Mouse (Mus musculus) macrophage (primary cell): ENCODE measurements around the gene Spata9. TPM values are rescaled to one million over a fixed set of nuclear protein-coding genes. Genes with fewer than 3 reads are reported as not detected.
"Not testable (repeated sequence)": the region's sequence is repeated elsewhere in the genome, so short reads cannot be mapped to it uniquely, and the experiment has no call there.

Experiments used
- H3K27ac ChIP-seq: fragments of 350-480 bp; formaldehyde crosslinking; 2 replicates; pipeline ENCODE4 v1.9.0; 2021
- H3K36me3 ChIP-seq: fragments of 350-480 bp; formaldehyde crosslinking; 2 replicates; pipeline ENCODE4 v1.9.0; 2021; ENCODE audit errors: inconsistent target
- H3K4me3 ChIP-seq: fragments of 350-480 bp; formaldehyde crosslinking; 2 replicates; pipeline ENCODE4 v1.9.0; 2021; ENCODE audit errors: inconsistent target
- H3K79me2 ChIP-seq: fragments of 350-480 bp; formaldehyde crosslinking; 2 replicates; pipeline ENCODE4 v1.9.0; 2021; ENCODE audit errors: inconsistent target
- WGBS: methylation state at CpG from one replicate; pipeline ENCODE4 v1.1.7; 2026; ENCODE audit warnings: inconsistent platforms; ENCODE audit not compliant: missing documents; 5-methylcytosine and 5-hydroxymethylcytosine counted together
- polyA plus RNA-seq: library from polyadenylated mRNA; stranded (reverse); fragments of 250-400 nt; gene quantifications from 3 replicates; pipeline ENCODE4 v1.2.4, GENCODE M21; 2018; ENCODE audit warnings: inconsistent platforms
- total RNA-seq, 78 experiments: library from RNA; depleted of rRNA; stranded (reverse); fragments of 250-400 nt; gene quantifications; 1 replicate in 9 of 78; 2 replicates in 24 of 78; 3 replicates in 43 of 78; 4 replicates in 2 of 78; pipeline ENCODE4 v1.2.4; 2018; ENCODE audit warnings: inconsistent platforms in 56 of 78

Gene Spata9
- not detected for total RNA-seq (2018; cell fraction: chromatin; rRNA removed)
- not detected for total RNA-seq (2018; cell fraction: cytosol; rRNA removed)
- not detected for total RNA-seq (2018; cell fraction: nucleus; rRNA removed)
- polyA plus RNA-seq: not detected in 3 replicates

DNA sequence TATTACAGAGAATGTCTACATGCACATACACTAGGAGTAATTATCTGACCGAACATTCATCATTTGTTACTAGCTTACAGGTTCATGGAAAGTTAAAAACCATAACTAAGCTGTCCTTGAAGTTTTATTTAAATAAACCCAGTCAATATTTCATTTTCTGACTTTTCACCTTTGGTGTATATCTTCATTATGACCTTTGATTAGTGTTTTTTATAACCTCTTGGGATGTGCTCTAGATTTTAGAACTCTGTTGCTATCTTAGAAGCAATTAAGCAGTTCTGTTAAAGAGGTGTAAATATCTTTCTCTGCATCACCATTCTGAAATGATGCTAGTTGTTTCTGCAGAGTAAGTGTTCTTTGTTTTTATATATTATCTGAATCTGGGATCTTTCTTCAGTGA is at the start of gene Spata9:
Gene Spata9 (plus strand): TSS at position 301 of the 400 bp plus-strand sequence.
- no peak within 1 kb of the TSS for H3K27ac ChIP-seq
- no peaks in the 10 kb centered on the region for H3K79me2 ChIP-seq
- H3K4me3 ChIP-seq: no peak within 1 kb of the TSS
- no peaks in the 10 kb centered on the region for H3K36me3 ChIP-seq
- 100% methylated on average over 1 of the region's 1 CpGs for WGBS

DNA sequence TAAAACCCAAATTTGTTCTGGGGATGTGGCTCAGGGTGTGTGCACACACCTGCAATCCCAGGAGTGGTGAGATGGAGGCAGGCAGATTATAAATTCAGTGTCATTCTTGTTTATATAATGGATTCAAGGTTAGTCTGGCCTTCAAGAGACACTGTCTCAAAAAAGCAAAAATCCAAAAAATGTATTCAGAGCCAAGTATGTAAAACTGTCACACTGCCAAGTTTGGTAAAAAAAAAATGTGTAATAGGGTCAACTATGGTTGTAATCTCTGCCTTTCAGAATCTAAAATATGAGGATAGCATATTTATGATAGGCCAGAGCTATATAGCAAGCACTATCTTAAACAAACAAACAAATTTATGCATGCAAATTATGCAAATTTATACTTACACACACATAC is 39.0 kb upstream of the Spata9 start:
- H3K27ac ChIP-seq: no peak overlapping the region
- no peaks in the 10 kb centered on the region for H3K36me3 ChIP-seq
- H3K4me3 ChIP-seq: no peak overlapping the region
- H3K79me2 ChIP-seq: no peaks in the 10 kb centered on the region

DNA sequence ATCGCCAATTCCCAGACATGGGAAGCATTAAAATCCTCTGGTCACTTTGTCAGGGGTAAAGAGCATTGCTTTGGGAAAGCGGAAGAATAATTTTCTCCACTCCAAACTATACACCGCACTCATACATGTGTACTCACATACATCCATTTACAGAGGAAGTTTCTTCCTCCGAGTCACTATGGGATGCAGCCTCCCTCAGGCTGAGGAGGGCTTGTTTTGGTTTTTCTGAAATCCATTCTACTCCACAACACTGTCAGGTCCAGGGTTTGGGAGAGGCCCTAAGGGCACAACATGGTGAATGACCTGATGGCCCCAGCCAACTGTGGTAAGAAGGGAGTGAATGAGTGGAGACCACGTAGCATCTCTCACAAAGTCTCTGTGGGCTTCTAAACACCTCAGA is 37.9 kb upstream of the Spata9 start:
- not testable (repeated sequence) for H3K27ac ChIP-seq
- WGBS: 88% methylated on average over 5 of the region's 5 CpGs

DNA sequence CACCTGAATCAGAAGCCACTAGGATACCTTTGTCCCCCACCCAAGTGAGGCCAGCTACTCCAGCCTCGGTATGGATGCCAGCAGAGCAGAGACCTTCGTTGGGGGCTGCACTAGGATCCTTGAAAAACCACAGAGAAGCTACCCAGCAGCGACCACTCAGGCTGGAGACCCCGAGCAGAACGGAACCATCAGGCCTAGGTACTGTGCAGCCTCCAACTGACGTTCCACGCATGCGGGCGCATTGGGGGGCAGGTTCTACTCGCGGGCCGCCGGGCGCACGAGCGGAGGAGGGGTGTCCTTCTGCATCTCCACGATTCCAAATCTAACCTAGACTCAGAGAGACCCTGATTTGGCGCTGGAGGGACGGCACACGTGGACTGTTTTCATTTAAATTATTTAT is 36.9 kb upstream of the Spata9 start:
- H3K4me3 ChIP-seq: no peak overlapping the region
- H3K36me3 ChIP-seq: no peaks in the 10 kb centered on the region
- H3K27ac ChIP-seq: no peak overlapping the region
- 91% methylated on average over 20 of the region's 20 CpGs for WGBS
- H3K79me2 ChIP-seq: no peaks in the 10 kb centered on the region

More for the DNA sequence above, 37.9 kb upstream of the Spata9 start:
- not testable (repeated sequence) for H3K4me3 ChIP-seq, H3K36me3 ChIP-seq, H3K79me2 ChIP-seq

DNA sequence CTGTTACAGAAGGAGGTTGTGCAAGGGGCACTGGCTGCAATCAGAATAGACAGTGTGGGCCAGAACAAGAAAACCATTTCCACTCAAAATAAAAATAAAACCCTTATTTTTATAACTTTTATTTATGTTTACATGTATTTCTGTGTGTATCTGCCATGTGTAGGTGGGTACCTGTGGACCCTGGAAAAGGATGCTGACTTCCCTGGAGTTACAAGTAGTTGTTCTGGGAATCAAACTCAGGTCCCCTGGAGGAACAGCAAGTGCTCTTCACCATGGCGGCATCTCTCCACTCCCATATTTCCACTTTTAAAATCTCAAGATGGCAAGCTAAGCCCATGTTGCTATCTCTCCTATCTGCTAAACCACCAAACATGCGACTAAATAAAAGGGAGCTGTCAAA is 36.3 kb upstream of the Spata9 start:
- 58% methylated on average over 2 of the region's 2 CpGs for WGBS
- Histone ChIP-seq H3K79me2 (no peaks in the 10 kb centered on the region), H3K27ac (no peak overlapping the region), H3K36me3 (no peaks in the 10 kb centered on the region), H3K4me3 (no peak overlapping the region)

DNA sequence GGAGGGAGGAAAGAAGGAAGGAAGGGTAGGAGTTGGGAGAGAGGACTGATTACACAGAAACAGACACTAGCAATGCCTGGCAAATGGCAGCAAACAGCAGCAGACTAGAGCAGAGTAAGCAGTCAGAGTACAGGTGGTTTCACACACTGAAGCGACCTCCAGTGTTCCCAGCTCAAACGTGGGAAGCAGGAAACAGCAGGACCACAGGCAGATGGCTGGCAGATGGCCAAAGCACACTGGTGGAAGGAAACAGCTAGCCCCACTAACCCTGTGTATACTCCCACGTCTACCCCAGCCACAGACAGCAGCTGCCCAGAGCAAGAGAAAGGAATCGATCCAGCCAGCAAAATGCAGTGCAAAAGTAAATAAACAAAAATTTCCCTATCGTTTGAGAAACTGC is 35.9 kb upstream of the Spata9 start:
- no peaks in the 10 kb centered on the region for H3K36me3 ChIP-seq
- H3K79me2 ChIP-seq: no peaks in the 10 kb centered on the region
- no peak overlapping the region for H3K4me3 ChIP-seq
- H3K27ac ChIP-seq: no peak overlapping the region
- WGBS: 4% methylated on average over 5 of the region's 5 CpGs

DNA sequence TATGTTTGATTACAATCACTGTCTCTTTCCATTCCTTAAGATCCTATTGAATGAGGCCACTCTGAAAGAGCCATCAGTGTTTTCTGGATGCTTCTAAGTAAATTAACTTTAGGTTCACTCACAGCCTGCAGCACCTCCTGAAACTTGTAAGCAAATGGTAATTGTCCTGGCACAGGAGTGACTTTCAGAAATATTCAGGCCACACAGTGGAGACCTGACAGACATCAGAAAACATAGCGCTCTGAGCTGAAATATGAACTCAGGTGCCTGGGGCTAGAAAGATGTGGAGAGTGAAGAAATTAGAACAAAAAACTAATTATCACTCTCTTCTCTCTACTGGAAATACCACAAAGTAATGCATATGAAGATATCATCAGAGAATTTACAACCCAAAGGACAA is 33.7 kb upstream of the Spata9 start:
- no peak overlapping the region for H3K4me3 ChIP-seq
- 100% methylated on average over 1 of the region's 1 CpGs for WGBS
- no peak overlapping the region for H3K27ac ChIP-seq
- H3K79me2 ChIP-seq: no peaks in the 10 kb centered on the region
- H3K36me3 ChIP-seq: no peaks in the 10 kb centered on the region

DNA sequence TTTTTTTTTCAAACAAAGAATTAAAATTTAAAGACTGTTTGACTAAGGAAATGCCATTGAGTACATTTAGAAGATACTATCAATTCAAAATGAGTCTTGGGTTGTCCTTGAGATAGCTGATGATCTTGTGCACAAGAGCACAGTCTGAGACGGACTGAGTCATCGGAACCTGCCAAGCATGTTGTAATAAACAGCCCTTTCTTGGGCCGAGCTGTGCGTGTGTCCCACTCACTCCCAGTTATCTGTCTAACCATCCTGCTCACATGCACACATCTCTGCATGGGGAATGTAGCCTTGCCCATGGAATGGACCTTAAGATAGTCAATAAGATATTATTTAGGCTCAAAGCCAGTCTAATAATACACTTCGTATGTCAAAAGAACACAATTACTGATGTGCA is 28.1 kb upstream of the Spata9 start:
- Histone ChIP-seq H3K4me3 (no peak overlapping the region), H3K79me2 (no peaks in the 10 kb centered on the region), H3K36me3 (no peaks in the 10 kb centered on the region), H3K27ac (no peak overlapping the region)
- 96% methylated on average over 5 of the region's 5 CpGs for WGBS

DNA sequence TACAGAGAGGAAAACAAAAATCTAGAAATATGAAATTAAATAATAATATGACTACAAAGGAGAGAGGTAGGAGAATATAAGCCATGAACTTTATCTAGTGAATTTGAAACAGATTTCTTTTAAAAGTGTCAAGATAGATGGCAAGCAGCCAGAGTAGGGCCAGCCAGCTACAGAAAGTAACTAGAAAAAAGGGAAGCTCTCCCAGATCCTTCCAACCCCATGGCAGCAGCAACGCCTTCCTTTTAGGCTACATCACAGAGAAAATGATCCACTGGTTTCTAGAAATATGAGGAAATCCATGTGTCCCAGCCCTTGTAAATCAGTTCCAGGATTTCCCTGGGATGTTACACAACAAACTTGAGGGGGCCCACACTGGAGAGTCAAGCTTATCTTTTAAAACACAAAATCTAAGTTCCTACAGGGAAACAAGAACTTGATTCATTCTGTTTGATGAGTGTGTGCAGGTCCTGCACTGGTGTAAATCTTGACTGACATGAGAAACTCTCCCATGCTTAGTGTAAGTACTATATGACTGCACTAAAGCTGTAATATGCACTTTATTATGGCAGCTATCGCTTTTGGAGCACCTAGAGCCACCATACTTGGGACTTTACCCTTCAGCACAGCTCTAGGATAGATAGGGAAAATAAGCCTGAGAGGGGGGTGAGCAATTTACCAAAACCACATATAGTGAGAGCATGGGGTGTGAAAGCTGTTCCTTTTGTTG is 26.0 kb upstream of the Spata9 start:
- 59% methylated on average over 2 of the region's 2 CpGs for WGBS
- H3K79me2 ChIP-seq: no peaks in the 10 kb centered on the region

DNA sequence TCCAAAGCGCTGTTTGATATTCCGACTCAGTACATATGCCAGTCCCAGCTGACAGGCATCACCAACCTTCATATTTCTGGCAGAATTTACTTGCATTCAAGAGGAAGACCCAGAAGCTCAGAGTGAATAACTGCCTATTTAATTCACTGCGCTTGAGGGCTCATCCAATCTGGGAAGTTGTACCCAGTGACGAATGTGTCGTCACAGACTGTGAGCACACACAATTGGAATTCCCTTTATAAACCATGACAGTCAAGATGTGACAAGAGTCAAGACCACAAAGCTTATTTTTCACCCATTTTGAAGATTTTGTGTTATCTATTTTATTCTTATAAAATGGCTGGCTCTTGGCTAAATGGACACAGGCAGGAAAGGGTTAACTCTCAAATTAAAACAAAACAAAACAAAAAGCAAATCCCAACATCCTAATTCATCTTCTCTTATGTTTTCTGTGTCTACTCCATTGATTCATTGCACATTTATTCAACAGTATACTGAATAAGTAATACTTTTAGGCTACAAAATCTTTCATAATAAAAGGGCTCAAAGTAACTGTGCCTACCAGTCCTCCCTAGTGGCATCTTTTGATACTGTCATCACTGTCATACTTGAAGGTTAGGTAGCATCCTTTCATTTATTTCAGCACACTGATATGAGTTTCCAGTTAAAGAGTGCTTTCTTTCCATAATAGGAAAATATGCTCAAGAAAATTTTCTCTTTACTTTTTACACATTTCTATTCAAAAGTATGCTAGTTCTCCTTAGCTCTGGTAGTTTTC is 25.2 kb upstream of the Spata9 start:
- Histone ChIP-seq H3K4me3 (no peak overlapping the region), H3K36me3 (no peaks in the 10 kb centered on the region), H3K79me2 (no peaks in the 10 kb centered on the region), H3K27ac (no peak overlapping the region)
- WGBS: 92% methylated on average over 5 of the region's 5 CpGs

More for the DNA sequence above, 26.0 kb upstream of the Spata9 start:
- Histone ChIP-seq H3K36me3 (no peaks in the 10 kb centered on the region), H3K4me3 (no peak overlapping the region), H3K27ac (no peak overlapping the region)

DNA sequence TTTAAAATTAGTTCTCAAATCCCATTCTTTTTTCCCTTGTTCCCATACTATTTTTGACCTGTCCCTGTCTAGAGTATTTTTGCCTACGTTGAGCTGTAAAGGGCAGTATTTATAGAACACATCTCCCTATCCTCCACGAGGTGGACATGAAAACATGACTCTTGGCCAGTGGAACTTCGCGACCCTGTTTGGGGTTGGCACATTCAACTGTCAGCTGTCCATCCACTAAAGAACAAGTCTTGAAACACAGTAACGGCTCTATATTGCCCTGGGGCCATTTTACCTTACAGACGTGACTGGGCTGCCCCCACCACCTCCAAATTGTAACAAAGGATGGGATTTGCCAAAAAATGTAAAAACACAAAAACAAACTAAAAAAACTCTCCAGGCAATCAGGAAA is 24.2 kb upstream of the Spata9 start:
- 21% methylated on average over 6 of the region's 6 CpGs for WGBS
- no peaks in the 10 kb centered on the region for H3K79me2 ChIP-seq
- H3K27ac ChIP-seq: no peak overlapping the region
- H3K36me3 ChIP-seq: no peaks in the 10 kb centered on the region
- H3K4me3 ChIP-seq: no peak overlapping the region

DNA sequence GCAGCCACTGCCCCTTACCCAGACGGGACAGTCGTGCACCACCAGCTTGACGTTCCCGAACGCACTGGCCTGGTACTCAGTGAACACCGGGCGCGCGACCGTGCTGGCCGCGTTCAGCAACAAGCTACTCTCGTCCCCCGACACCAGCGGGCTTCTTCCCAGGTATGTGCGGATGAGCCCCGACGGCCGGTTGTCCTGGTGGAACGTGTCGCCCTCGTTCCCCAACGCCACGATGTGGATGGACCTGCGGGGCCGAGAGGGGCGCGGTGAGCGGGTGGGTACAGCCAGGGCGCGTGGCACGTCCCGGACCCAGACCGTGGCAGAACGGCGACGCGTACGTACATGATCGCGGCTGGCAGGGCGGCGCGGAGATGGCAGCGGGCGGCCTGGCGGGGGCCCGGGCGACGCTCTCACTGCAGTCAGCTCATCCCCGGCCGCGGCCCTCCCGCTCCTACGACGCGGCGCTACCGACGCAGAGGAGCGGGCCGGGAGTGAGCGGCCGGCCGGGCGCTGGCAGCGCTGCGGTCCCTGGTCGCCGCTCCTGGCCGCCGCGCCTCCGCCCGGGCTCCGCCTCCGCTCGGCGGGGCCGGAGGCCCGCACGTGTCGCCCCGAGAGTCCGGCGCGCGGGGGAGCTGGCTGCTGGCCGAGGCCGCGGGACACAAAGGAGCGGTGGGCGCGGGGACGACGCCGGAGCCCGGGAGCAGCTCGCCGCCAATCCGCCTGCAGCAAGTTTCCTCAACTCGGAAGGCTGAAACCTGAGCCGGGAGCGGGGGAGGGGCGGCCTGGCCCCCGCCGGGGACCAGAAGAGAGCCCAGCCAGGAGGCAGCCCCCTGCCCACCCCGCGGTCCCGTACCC is 23.5 kb upstream of the Spata9 start, which contains the start of gene Rhobtb3:
Gene Rhobtb3 (minus strand): TSS at position 737 of the 855 bp plus-strand sequence.
- no peak within 1 kb of the TSS for H3K27ac ChIP-seq
- H3K4me3 ChIP-seq: no peak within 1 kb of the TSS
- H3K36me3 ChIP-seq: no peaks in the 10 kb centered on the region
- 1% methylated on average over 97 of the region's 110 CpGs for WGBS
- no peaks in the 10 kb centered on the region for H3K79me2 ChIP-seq

DNA sequence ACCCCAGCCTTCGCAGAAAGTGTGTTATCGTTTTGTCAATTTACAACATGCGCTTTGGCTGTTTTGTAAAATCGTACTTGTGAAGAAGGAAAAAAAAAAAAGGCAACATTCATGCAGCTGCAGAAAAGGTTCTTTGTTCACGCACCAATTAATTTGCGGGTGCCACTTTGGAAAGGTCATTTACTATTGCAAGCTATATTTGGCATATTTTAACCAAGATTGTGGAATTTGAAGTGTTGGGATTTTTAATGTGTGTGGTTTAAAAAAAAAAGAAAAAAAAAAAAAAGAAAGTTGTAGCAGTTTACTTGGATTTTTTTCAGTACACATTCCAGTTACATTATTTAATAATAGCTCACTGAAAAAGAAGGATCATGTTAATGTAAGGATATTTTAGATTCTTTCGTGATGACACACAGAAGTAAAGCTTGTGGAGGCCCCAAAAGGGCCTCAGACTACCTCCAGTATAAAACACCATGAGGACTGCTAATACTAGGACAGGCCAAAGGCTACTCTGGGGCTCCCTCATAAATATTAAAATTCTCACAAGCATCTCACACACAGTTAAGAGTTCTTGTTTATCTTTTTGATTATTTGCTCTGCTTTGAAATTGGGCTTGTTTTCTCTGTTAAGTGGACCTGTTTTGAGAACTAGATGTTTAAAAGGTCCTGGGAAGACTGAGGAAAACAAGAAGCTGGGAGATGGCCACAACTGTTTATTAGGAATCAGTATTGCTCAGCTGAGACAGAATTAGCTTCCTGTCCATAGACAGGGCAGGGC is 22.7 kb upstream of the Spata9 start:
- no peak overlapping the region for H3K4me3 ChIP-seq
- 23% methylated on average over 7 of the region's 7 CpGs for WGBS
- H3K27ac ChIP-seq: no peak overlapping the region
- H3K79me2 ChIP-seq: no peaks in the 10 kb centered on the region
- H3K36me3 ChIP-seq: no peaks in the 10 kb centered on the region

DNA sequence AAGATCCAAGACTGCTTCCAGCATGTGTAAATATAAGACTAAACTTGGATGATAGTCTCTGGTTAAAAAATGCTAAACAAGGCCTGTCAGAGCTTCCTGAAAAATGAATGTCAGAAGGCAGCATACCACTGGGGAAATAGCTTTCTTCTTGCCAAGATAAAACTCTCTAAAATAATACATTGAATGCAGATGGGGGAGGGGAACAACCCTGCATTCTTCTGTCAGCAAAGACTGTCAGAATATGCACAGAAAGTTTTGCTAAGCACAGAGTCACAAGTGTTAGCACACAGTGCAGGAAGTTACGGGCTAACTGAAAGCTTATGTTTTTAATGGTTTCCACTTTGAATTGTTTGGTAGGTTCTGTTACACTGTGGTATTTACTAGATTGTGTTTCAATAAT is 16.7 kb upstream of the Spata9 start:
- WGBS: 74% methylated on average over 1 of the region's 1 CpGs

More for the DNA sequence above, 16.7 kb upstream of the Spata9 start:
- Histone ChIP-seq H3K79me2 (no peaks in the 10 kb centered on the region), H3K36me3 (no peaks in the 10 kb centered on the region), H3K27ac (no peak overlapping the region), H3K4me3 (no peak overlapping the region)
